Mouse (Mus musculus) midbrain, embryonic 11.5 days (tissue): Measurements from ENCODE around the gene Palld. TPM values are rescaled to one million over a fixed set of nuclear protein-coding genes. Genes with fewer than 3 reads are reported as not detected.

ENCODE experiments used
- ATAC-seq: fragments of 200-750 bp; cut with Nextera tagmentation; 2 replicates; pipeline ENCODE4 v1.8.0; 2017; ENCODE audit warnings: moderate TSS enrichment, moderate library complexity; ENCODE audit not compliant: low FRiP score
- DNase-seq: peaks from one replicate; pipeline ENCODE4 v3.0.0; 2015; ENCODE audit warnings: low spot score; ENCODE audit errors: missing footprints
- H3K27ac ChIP-seq: fragments of 300-500 bp; sonication (generic); 2 replicates; pipeline ENCODE4 v1.5.1; 2014; ENCODE audit warnings: low read depth, low read length
- H3K27me3 ChIP-seq: fragments of 300-500 bp; sonication (generic); 2 replicates; pipeline ENCODE4 v1.6.1; 2014; ENCODE audit warnings: mild to moderate bottlenecking, low read length, moderate library complexity, mixed read lengths; ENCODE audit not compliant: control insufficient read depth, insufficient read depth
- H3K36me3 ChIP-seq: fragments of 300-500 bp; sonication (generic); 2 replicates; pipeline ENCODE4 v1.6.1; 2014; ENCODE audit warnings: mild to moderate bottlenecking, low read length, moderate library complexity, mixed read lengths; ENCODE audit not compliant: control insufficient read depth, insufficient read depth
- H3K4me1 ChIP-seq: fragments of 300-500 bp; sonication (generic); 2 replicates; pipeline ENCODE4 v1.6.1; 2014; ENCODE audit warnings: low read length; ENCODE audit not compliant: control insufficient read depth, insufficient read depth
- H3K4me2 ChIP-seq: fragments of 300-500 bp; sonication (generic); 2 replicates; pipeline ENCODE4 v1.6.1; 2014; ENCODE audit warnings: mild to moderate bottlenecking, moderate library complexity
- H3K4me3 ChIP-seq: fragments of 300-500 bp; sonication (generic); 2 replicates; pipeline ENCODE4 v1.5.1; 2014; ENCODE audit warnings: low read depth, low read length
- H3K9ac ChIP-seq: fragments of 300-500 bp; sonication (generic); 2 replicates; pipeline ENCODE4 v1.6.1; 2014; ENCODE audit warnings: low read length
- H3K9me3 ChIP-seq: fragments of 300-500 bp; sonication (generic); 2 replicates; pipeline ENCODE4 v1.6.1; 2016; ENCODE audit warnings: low read length; ENCODE audit not compliant: control insufficient read depth
- WGBS: fragments of 180-500 bp; shearing (Covaris S2); extraction: QIAGEN DNeasy Blood & Tissue Kit; methylation state at CpG from one replicate; pipeline ENCODE4 v1.1.7; 2014; 5-methylcytosine and 5-hydroxymethylcytosine counted together
- polyA plus RNA-seq: library from polyadenylated mRNA; unstranded; fragments of >200 nt; fragmentation: Nextera tagmentation; extraction: Ambion mirVana; gene quantifications from 2 replicates; pipeline ENCODE4 v1.2.1, GENCODE M21; 2014

Palld gene
- polyA plus RNA-seq: 38.5 and 40.4 TPM in 2 replicates

- no peak for ATAC-seq
- 92% methylated on average over 5 of the region's 5 CpGs for WGBS
Measured at GRCm38 (mm10) chr8:61902521-61902920, at the start of gene Palld. Gene Palld, minus strand, starts transcription at chr8:61902690.

GRCm38 (mm10) chr8:61937576-61937975, 35.1 kb upstream of the Palld start:
- H3K27me3 ChIP-seq: no peaks in the 10 kb centered on the region
- no peak overlapping the region for H3K4me2 ChIP-seq
- no peak overlapping the region for H3K27ac ChIP-seq
- H3K9ac ChIP-seq: no peak overlapping the region
- no peak for ATAC-seq
- DNase-seq: no peak
- WGBS: 80% methylated on average over 2 of the region's 2 CpGs
- H3K9me3 ChIP-seq: no peaks in the 10 kb centered on the region
- no peak overlapping the region for H3K4me3 ChIP-seq
- no peaks in the 10 kb centered on the region for H3K36me3 ChIP-seq
- no peaks in the 10 kb centered on the region for H3K4me1 ChIP-seq

More at GRCm38 (mm10) chr8:61902521-61902920, at the start of gene Palld:
- Histone ChIP-seq H3K4me1 (peaks cover 5% of the 10 kb centered on the region; the same call in 1 of the 2 replicates), H3K4me2 (no peak within 1 kb of the TSS), H3K27me3 (no peaks in the 10 kb centered on the region), H3K9me3 (no peaks in the 10 kb centered on the region), H3K27ac (no peak within 1 kb of the TSS), H3K36me3 (no peaks in the 10 kb centered on the region), H3K4me3 (no peak within 1 kb of the TSS), H3K9ac (no peak within 1 kb of the TSS)
- no peak for DNase-seq

- 49% methylated on average over 2 of the region's 2 CpGs for WGBS
- H3K27ac ChIP-seq: no peak overlapping the region
- H3K4me1 ChIP-seq: no peaks in the 10 kb centered on the region
- ATAC-seq (no peak), DNase-seq (no peak)
- no peaks in the 10 kb centered on the region for H3K36me3 ChIP-seq
- H3K4me2 ChIP-seq: no peak overlapping the region
- H3K4me3 ChIP-seq: no peak overlapping the region
- H3K27me3 ChIP-seq: no peaks in the 10 kb centered on the region
- H3K9ac ChIP-seq: no peak overlapping the region
- no peaks in the 10 kb centered on the region for H3K9me3 ChIP-seq
Measured at GRCm38 (mm10) chr8:61933243-61933642, 30.8 kb upstream of the Palld start.

- peaks cover 2% of the 10 kb centered on the region; the same call in 1 of the 2 replicates for H3K4me1 ChIP-seq
- no peaks in the 10 kb centered on the region for H3K9me3 ChIP-seq
- no peaks in the 10 kb centered on the region for H3K36me3 ChIP-seq
- 15% methylated on average over 22 of the region's 22 CpGs for WGBS
- H3K9ac ChIP-seq: peak within 1 kb of the TSS; percentile 40
- H3K27ac ChIP-seq: no peak within 1 kb of the TSS
- DNase-seq (peak; percentile 89), ATAC-seq (peak; percentile 35)
- H3K4me3 ChIP-seq: peak within 1 kb of the TSS; percentile 35
- H3K27me3 ChIP-seq: no peaks in the 10 kb centered on the region
- peak within 1 kb of the TSS; percentile 63 for H3K4me2 ChIP-seq
Measured at GRCm38 (mm10) chr8:61927777-61928494, 25.4 kb upstream of the Palld start, which contains the start of gene Ddx60. Gene Ddx60, plus strand, starts transcription at chr8:61928087.

GRCm38 (mm10) chr8:61924518-61924917, 22.0 kb upstream of the Palld start:
- no peak overlapping the region for H3K4me2 ChIP-seq
- no peaks in the 10 kb centered on the region for H3K36me3 ChIP-seq
- H3K4me3 ChIP-seq: no peak overlapping the region
- H3K27ac ChIP-seq: no peak overlapping the region
- 100% methylated on average over 1 of the region's 1 CpGs for WGBS
- no peak for ATAC-seq
- H3K27me3 ChIP-seq: no peaks in the 10 kb centered on the region
- DNase-seq: peak; percentile 12
- H3K9ac ChIP-seq: no peak overlapping the region
- H3K9me3 ChIP-seq: no peaks in the 10 kb centered on the region
- H3K4me1 ChIP-seq: peaks cover 2% of the 10 kb centered on the region; the same call in 1 of the 2 replicates

- Histone ChIP-seq H3K4me3 (no peak overlapping the region), H3K9me3 (no peaks in the 10 kb centered on the region), H3K4me1 (no peaks in the 10 kb centered on the region), H3K36me3 (no peaks in the 10 kb centered on the region), H3K4me2 (no peak overlapping the region), H3K27me3 (no peaks in the 10 kb centered on the region), H3K27ac (no peak overlapping the region), H3K9ac (no peak overlapping the region)
- DNase-seq (peak; percentile 33), ATAC-seq (no peak)
- WGBS: 85% methylated on average over 10 of the region's 10 CpGs
Measured at GRCm38 (mm10) chr8:61921454-61922054, 19.1 kb upstream of the Palld start.

GRCm38 (mm10) chr8:61920389-61920788, 17.9 kb upstream of the Palld start:
- Histone ChIP-seq H3K27me3 (no peaks in the 10 kb centered on the region), H3K4me3 (no peak overlapping the region), H3K27ac (no peak overlapping the region), H3K4me2 (no peak overlapping the region), H3K36me3 (no peaks in the 10 kb centered on the region), H3K9ac (no peak overlapping the region), H3K4me1 (no peaks in the 10 kb centered on the region), H3K9me3 (no peaks in the 10 kb centered on the region)
- WGBS: 85% methylated on average over 7 of the region's 7 CpGs
- peak; percentile 31 for DNase-seq
- ATAC-seq: no peak

GRCm38 (mm10) chr8:61919145-61919788, 16.8 kb upstream of the Palld start:
- Histone ChIP-seq H3K4me3 (no peak overlapping the region), H3K27me3 (no peaks in the 10 kb centered on the region), H3K9me3 (no peaks in the 10 kb centered on the region), H3K9ac (no peak overlapping the region), H3K4me2 (no peak overlapping the region), H3K36me3 (no peaks in the 10 kb centered on the region), H3K27ac (no peak overlapping the region), H3K4me1 (no peaks in the 10 kb centered on the region)
- 91% methylated on average over 2 of the region's 2 CpGs for WGBS
- DNase-seq: peak; percentile 47
- ATAC-seq: no peak

GRCm38 (mm10) chr8:61917287-61917686, 14.8 kb upstream of the Palld start:
- H3K36me3 ChIP-seq: no peaks in the 10 kb centered on the region
- H3K4me1 ChIP-seq: no peaks in the 10 kb centered on the region
- no peaks in the 10 kb centered on the region for H3K27me3 ChIP-seq
- H3K4me3 ChIP-seq: no peak overlapping the region
- 82% methylated on average over 4 of the region's 4 CpGs for WGBS
- no peaks in the 10 kb centered on the region for H3K9me3 ChIP-seq
- H3K4me2 ChIP-seq: no peak overlapping the region
- ATAC-seq (no peak), DNase-seq (no peak)
- H3K27ac ChIP-seq: no peak overlapping the region
- H3K9ac ChIP-seq: no peak overlapping the region
